Mouse (Mus musculus): ENCODE data around the gene Cox7a2l. TPM values are rescaled to one million over a fixed set of nuclear protein-coding genes. Genes with fewer than 3 reads are reported as not detected.

Gene Cox7a2l
- total RNA-seq (2021): 100 to 1,000 TPM; 129 to 148 TPM
- long read RNA-seq, experiment 1, transcript Cox7a2l-201 (3 exons, 1,076 nt): major isoform, 63 of 72 reads
- long read RNA-seq, experiment 1, transcript Cox7a2l-202 (4 exons, 1,129 nt): minor isoform, 8 of 72 reads
- long read RNA-seq, experiment 1, partial matches to known transcripts: 0 of 72 reads
- long read RNA-seq, experiment 1, other reads (novel, unspliced or antisense): 1 of 72 reads
- long read RNA-seq, experiment 2, transcript Cox7a2l-201 (3 exons, 1,076 nt): major isoform, 86 of 98 reads
- long read RNA-seq, experiment 2, transcript Cox7a2l-202 (4 exons, 1,129 nt): minor isoform, 6 of 98 reads
- long read RNA-seq, experiment 2, partial matches to known transcripts: 0 of 98 reads
- long read RNA-seq, experiment 2, other reads (novel, unspliced or antisense): 6 of 98 reads

DNA sequence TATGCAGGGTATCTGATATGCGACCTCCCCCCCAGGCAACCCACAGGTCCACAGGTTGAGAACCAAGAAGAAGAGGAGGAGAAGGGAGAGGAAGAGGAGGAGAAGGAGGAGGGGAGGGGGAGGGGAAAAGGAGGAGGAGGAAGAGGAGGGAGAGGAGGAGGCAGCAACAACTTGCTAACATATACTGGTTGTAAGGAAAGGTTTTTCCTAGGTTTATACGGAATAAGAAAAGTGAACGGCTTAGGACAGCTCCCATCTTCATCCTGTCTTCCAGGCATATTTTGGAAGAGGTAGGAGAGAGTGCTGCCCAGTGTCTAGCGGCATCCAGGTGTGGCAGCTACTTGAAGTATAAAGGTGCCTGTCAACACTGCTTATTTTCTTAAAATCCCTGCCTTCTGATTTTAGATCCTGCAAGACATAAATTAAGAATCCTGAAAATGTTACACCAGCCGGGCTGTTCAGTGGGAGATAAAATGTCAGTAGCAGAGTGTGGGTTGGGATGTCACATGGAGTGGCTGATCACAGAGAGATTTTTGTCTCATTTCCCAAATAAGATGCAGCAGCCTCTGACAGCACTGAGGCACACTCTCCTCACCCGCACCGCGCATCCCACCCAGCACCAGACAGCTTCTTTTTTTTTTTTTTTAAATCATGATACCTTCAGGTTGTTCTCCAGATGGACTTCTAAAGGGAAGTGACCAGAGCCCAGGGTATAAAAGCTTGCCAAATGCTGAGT lies at the start of gene Cox7a2l:
Gene Cox7a2l (minus strand): TSS at position 51 of the 736 bp plus-strand sequence.
- intact Hi-C loops (cut with DNase I; ENCODE audit: low total_unique reads): no loop called here

DNA sequence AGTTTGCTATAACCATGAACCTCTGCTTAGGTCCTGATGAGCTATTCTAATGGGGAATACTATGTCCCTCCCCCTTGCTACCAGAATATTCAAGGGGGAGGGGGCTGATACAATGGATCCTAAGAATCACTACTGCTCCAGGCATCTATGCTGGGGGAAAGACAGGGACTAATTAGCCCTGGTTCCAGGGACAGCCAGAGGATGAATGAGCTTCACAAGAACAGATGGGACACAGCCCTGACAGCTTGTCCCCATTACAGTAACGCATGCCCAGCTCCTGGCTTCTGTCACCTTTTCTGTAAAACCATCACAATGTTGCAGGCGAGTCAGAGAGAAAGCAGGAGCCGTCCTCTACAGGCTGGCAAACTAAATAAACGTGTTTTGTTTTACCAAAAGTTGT lies 48.4 kb upstream of the Cox7a2l start:
- intact Hi-C loops (cut with DNase I; ENCODE audit: low total_unique reads): no loop called here
- DNase-seq: no peak

More for the DNA sequence above, at the start of gene Cox7a2l:
- no peak for DNase-seq

DNA sequence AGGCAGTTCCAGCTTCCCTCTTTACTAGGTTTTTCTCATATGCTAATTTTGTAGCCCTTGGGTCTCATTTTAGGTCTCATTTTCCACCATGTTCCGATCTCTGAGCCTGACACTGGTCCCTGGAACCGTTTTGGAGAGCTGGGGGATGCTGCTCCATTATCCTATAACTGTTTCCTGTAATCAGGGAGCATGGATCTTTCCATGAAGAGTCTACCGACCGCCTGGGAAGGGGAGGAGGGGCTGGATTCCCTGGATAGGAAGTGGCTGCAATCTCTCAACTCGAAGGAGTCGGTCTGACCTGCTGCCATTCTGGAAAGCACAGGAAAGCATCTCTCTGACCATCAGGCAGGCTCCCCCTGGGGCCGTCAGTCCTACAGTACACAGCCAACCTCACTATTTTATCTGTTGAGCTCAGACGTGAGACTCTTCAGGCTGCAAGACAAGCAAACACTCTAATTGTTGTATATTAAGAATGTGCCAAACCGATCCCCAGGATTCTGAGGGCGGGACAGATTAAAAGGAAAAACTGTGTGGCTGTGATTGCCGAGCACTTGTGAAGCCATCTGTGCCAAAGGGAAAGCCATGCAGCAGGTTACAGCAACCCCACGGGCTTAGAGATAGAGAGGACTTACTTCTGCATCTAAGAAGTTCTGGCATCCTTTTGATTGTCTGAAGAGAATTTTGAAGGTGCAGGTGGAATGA lies 47.1 kb upstream of the Cox7a2l start:
- no peak for DNase-seq
- intact Hi-C loops (cut with DNase I; ENCODE audit: low total_unique reads): no loop called here

DNA sequence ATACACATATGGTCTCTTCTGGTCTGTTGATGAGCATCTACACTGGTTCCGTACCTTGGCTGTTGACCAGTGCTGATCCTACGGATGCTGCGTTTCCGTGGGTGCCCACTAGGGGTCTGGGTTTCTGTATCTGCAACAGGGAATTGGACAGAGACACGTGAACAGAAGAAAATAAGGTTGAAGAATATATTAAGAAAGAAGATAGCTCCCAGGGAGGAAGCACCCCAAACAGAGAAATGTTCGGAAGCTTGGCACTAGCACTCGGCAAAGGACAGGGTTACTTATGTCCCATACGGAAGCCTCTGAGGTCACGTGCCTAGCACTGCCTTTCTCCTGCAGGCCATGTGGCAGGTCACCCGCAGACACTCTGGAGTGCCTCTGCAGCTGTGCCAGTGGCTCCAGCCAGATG lies 46.6 kb upstream of the Cox7a2l start:
- peak; percentile 51 for DNase-seq
- intact Hi-C loops (cut with DNase I; ENCODE audit: low total_unique reads): no loop called here

DNA sequence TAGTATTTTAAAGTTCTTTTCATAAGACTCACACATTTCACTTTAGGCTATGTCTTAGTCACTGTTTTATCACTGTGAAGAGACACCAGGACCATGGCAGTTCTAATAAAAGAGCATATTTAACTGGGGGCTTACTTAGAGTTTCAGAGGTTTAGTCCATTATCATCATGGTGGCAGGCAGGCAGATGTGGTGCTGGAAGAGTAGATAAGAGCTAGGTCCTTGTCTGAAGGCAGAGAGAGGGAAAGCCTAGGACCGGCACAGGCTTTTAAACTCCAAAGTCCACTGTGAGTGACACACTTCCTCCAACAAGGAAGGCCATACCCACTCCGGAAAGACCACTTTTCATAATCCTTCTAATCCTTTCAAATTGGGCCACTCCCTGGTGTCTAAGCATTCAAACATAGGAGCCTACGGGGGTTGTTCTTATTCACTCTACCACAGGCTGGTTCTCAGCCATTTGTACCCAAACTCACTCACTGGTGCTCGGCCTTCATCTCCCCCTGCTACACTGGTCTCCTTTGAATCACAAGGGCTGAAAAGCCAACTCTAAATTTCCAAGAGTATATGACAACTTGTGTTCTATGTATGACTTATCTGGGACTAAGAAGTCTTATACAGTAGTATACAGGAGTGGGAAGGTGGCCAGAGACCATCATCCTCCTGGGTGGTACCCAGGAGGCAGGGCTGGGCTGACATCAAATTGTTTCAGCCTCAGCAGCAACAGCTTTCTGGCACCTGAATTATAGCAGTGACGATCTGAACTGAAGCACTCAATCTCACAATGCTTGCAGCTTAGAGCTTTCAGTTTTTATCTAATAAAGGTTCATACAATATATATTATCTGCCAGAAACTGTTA lies 45.3 kb upstream of the Cox7a2l start:
- intact Hi-C loops (cut with DNase I; ENCODE audit: low total_unique reads): no loop called here
- DNase-seq: no peak

DNA sequence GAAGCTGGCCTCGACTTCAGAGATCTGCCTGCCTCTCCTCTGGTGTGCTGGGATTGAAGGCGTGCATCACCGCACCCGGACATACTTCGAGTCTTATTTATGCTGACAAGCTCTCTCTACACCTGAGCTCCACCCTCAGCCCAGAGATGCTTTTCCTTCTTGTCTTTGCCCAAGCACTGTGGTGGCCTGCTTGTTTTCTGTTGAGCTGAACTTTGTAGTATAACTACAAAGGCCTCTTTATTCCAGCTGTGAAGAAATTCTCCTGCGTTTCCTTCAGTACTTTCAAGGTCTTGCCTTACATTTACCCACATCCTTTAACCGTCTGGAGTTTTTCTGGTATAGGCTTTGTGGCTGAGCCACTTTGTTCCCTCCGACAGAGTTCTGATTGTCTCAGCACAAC lies 42.0 kb upstream of the Cox7a2l start:
- DNase-seq: no peak
- intact Hi-C loops (cut with DNase I; ENCODE audit: low total_unique reads): no loop called here

DNA sequence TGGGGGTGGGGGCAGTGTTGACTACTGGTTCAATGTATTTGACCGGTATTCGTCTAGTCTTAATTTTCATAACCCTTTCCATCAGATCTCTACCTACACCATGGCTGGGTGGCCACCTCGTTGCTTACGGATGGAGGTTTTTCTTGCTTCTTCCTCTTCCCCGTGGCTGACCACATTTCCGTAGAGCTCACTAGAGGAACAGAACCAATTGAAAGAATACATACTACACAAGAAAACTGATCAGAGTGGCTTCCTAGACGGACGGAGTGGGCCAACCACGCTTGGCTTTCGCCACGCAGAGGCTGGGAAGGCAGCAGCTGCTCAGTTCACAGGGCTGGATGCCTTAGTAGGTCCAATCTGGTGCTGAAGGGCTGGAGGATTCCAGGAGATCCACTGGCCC lies 38.7 kb upstream of the Cox7a2l start:
- intact Hi-C loops (cut with DNase I; ENCODE audit: low total_unique reads): no loop called here
- no peak for DNase-seq

DNA sequence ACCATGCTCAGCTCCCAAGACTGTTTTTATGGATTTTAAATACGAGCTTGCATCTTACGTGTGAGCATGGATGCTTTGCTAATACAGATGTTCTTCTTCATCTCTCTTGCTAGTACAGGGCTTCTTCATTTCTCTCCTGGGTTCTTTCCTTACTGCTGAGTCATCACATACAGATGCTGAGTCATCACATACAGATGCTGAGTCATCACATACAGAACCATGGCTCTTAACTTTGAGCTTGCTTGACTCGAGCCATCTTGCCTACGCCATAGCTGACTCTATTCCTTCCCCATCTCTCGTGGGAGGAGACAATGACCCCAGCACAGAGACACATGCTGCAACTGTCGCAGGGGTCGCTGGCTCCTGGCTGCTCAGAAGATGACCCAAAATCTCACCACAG lies 37.9 kb upstream of the Cox7a2l start:
- intact Hi-C loops (cut with DNase I; ENCODE audit: low total_unique reads): no loop called here
- no peak for DNase-seq

DNA sequence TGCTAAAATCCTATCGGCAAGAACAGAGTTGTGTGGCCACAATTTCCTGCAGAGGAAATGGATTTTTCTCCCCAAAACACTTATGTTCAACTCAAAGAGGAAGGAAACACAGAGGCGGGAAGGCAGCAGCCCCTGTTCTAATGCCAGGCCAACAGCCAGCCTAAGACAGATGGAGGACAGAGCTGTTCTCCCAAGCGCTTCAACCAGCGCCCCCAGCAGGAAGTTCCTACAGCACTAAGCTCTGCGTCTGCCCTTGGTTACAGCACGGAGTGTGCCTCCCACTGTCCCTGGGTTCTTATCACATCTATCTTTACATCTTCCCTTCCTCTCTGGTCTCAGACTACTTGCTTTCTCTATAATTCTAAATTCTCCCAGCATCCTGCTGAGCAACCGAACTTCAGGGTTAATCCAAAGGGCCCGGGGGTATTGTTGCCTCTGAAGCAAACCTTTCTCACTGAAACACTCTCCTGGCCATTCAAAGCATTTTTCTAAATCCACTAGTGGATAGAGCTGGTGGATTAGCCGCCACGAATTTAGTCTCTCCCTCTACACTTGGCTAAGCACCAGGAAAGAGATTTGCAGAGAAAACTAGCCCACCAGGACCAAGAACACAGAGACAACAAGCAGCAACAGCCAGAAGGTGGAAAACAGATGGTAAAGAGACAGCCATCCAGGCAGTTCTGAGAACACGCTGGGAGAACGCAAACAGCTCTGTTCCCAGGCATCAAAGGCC lies 31.5 kb upstream of the Cox7a2l start:
- intact Hi-C loops (cut with DNase I; ENCODE audit: low total_unique reads): no loop called here
- no peak for DNase-seq

DNA sequence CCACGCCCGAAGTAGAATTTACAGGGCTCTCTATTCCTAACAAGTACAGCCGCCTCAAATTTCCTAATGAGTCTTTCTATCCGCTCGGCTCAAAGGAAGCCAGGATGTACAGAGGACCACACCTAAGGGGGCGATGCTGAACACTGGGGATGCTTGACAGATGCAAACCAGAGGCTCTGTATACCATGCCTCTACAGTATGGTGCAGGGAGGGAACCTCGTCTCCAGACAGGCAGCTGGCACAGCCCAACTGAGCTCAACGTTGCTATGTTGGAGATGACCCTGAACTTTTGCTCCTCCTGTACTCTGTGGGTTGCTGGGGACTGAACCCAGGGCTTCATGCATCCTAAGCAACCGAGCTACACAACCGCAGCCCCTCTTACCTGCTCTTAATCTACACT lies 30.0 kb upstream of the Cox7a2l start:
- intact Hi-C loops (cut with DNase I; ENCODE audit: low total_unique reads): no loop called here
- no peak for DNase-seq

DNA sequence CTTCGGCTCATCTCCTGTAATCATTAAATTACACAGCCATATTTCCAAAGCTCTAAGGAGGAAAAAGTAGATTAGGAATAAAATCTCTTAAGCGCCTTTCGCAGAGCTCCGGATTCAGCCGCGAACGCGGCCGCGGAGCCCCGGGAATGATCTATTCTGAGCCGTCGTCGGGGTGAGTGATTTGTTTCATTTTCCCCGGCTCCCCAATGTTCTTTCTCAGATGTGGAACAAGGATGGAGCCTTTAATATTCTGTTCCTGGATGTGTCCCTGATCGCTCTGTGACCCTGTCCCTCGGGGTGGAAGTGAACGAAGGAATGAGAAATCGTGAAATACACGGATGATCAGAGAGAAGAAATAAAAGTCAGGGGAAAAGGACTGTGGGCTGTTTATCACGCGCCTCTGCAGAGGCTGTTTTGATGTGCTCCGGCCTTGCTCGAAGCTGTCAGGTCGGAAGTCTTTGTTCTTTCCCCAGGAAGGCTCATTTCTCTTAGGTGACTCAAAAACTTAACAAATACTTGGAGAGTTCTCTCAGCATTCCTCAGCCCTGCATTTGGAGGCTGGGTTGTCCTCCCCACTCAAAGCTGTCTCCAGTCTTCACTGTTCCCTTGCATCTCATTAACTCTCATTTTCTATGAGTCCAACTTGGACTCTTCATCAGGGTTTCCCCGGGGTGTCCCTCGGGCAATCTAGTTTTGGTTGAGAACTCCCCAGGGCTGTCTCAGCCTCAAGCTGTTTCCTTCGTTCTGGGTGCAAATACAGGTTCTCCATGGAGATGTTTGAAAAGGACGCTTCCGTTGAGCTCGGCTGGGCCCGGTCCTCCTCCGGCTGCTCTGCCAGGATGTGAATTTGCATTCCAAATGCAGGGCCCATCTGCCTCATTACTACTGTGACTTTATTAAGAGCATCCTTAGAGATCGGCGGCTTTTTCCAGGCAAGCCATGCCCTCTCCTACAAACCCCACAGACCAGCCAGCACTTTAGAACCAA lies 28.9 kb upstream of the Cox7a2l start:
- intact Hi-C loops (cut with DNase I; ENCODE audit: low total_unique reads): no loop called here
- DNase-seq: no peak

DNA sequence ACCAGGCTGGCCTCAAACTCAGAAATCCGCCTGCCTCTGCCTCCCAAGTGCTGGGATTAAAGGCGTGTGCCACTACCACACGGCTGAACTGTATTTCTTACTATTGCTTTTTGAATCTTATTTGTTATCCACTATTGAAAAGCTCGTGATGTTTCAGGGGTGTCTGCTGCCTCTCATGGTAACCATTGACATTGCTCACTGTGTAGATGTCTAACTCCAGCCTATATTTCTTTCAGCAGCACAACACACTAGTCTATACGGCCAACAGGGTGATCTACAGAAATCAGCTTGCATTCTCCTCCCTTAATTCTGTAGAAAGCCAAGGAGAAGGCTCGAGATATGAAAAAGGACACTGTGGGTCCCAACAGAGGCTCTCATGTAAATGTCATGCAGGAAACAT lies 28.1 kb upstream of the Cox7a2l start:
- no peak for DNase-seq
- intact Hi-C loops (cut with DNase I; ENCODE audit: low total_unique reads): no loop called here

DNA sequence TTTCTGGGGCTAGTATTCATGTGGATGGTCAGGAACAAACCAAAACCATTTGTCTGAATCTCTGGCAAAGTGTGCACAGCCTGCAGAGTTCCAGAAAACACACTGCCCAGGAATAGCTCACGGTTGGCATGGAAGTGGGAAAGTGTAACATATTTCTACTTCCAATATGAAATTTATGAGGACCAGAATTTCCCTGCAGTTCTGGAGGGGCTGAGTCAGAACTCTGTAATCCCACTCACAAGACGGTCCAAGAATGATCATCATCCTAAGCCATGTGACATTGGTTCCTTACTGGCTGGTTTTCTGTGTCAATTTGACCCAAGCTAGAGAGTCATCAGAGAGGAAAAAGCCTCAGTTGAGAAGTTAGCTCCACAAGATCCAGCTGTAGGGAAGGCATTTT lies 25.3 kb upstream of the Cox7a2l start:
- intact Hi-C loops (cut with DNase I; ENCODE audit: low total_unique reads): no loop called here
- no peak for DNase-seq

DNA sequence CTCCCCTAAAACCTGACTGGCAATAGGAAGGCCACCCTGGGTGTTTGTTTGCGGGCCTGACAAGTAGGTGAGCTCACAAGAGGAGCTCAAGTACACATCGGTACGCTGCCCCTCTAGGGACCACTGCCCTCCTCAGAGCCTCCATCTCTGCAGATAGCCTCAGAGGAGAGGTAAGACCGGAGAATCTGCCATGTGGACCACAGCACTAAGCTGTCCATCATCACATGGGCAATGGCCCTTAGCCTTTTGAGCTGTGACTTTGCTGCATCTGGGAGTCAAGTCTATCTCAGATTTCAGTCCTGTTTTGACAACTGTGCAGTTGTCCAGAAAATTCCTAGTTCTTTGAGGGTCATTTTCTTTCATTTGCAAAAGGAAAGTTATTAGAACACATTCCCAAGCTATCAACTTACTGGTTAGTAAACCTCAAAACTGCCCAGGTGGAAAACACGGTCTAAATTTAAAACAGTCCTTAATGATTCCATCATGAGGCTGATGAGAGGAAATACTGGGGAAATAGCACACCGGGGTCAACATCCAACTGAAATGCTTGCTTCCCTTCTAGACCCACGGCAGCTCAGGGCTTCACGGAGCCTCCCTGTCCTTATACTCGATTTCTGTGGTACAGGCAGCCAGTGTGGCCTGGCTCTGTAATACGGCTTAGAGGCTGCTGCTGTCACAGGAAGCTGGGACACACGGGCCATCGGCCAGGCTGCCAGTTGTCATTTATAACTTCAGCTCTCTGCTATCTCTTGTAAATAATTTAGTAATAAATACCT lies 22.3 kb upstream of the Cox7a2l start:
- DNase-seq: no peak
- intact Hi-C loops (cut with DNase I; ENCODE audit: low total_unique reads): no loop called here

DNA sequence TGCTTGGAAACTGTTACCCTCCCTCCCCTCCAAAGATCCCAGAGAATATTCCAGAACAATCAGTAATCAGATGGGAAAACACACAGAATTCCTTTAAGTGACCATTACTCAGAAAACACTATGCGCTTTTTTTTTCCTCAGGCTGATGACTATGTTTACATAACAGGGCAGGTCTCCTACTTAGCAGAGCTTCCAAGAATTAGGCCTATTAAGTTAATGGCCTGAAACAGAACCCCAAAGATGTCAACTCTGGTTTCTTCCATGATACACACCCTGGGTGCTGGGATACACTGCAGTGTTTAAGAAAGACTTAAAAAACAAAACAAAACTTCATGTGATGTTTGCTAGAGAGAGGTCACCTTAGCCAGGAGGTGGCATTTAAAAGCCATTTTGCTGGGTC lies 21.6 kb upstream of the Cox7a2l start:
- intact Hi-C loops (cut with DNase I; ENCODE audit: low total_unique reads): no loop called here
- no peak for DNase-seq

DNA sequence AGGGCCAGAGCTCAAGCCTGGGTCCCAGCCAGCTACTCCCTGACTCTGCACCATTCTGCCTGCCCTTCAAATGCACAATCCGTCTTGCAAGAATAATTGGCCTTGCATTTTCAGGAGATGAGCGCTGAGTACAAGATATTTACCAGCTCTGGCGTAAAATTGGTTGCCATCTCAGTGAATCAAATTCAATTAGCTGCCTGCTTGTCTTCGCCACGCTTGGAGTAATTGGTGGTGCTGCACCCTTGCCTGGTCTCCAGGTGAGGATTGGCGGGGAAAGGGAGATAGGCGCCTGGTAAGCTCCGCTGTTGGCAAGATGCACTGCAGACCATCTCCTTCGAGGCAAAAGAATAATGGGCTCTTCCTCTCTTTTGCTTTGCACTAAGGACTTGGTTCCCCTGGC lies 21.0 kb upstream of the Cox7a2l start:
- no peak for DNase-seq

DNA sequence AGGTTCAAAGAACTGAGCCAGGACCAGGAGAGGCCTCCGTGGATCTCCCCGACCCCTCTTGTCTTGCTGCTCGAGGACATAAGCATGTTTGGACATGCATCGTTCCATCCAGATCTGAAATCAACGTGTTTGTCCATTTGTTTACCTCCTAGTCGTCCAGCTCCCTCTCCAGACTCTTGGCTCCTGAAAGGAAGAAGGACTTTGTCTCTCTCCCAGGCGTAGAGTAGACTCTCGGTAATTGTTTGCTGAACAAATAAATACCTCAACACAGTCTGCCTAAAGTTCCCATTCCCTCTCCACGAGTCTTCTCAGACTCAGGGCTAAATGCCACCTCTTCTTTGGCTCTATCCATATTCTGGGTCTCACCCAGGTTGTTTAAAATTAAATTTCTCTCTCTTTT lies 16.0 kb upstream of the Cox7a2l start:
- intact Hi-C loops (cut with DNase I; ENCODE audit: low total_unique reads): no loop called here
- no peak for DNase-seq

More for the DNA sequence above, 21.0 kb upstream of the Cox7a2l start:
- intact Hi-C loops (cut with DNase I; ENCODE audit: low total_unique reads): no loop called here

Measured in gastrocnemius, postnatal 14 days (tissue).